ENCODE assay signal across 8 mouse cellular contexts in the genomic region with DNA sequence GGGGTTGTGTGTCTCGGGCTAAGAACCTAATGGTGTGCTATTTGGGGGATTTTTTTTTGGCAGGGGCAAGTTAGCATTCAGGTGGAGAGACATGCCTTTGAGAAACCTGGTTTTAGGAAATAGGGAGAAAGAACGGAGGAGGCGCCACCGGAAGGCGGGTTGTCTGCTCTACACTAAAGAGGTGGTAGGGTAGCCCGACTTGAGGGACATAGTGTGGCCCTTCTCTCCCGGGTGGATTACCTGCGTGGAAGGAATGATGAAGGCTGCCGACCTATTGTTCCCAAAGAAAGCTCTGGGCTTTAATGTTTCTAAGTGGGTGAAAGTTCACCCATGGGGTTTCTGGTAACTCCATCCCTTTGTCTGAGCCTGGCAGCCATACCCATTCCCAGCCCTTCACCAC. TPM values are rescaled to one million over a fixed set of nuclear protein-coding genes. Genes with fewer than 3 reads are reported as not detected.
DNase-seq lines count a peak whose midpoint lies in the region; ATAC-seq lines count a peak whose summit lies in the region.

No protein-coding gene starts in this region.

- no peaks in the 10 kb centered on the region for H3K27me3 ChIP-seq in embryonic facial prominence, embryonic 11.5 days (ENCODE audit: control insufficient read depth, insufficient read depth, low read length)
- 0 out of 2 replicates have a peak, but pooled peaks cover 2% of the 10 kb centered on the region for H3K27me3 ChIP-seq in hindbrain, embryonic 13.5 days
- H3K27me3 ChIP-seq in midbrain, embryonic 11.5 days (ENCODE audit: control insufficient read depth, insufficient read depth, low read length): no peaks in the 10 kb centered on the region

- H3K4me3 ChIP-seq in embryonic facial prominence, embryonic 11.5 days (ENCODE audit: low read depth, low read length): peak overlapping the region; percentile 81
- H3K4me3 ChIP-seq in hindbrain, embryonic 13.5 days: peak overlapping the region; percentile 85
- H3K4me3 ChIP-seq in midbrain, embryonic 11.5 days (ENCODE audit: low read depth, low read length): peak overlapping the region; percentile 68

- no peaks in the 10 kb centered on the region for H3K36me3 ChIP-seq in embryonic facial prominence, embryonic 11.5 days (replicated peaks; ENCODE audit: control insufficient read depth, insufficient read depth, low read depth, low read length)
- 0 out of 2 replicates have a peak, but pooled peaks cover 3% of the 10 kb centered on the region for H3K36me3 ChIP-seq in hindbrain, embryonic 13.5 days
- no peaks in the 10 kb centered on the region for H3K36me3 ChIP-seq in midbrain, embryonic 11.5 days (ENCODE audit: control insufficient read depth, insufficient read depth, low read length)

- H3K9me3 ChIP-seq in embryonic facial prominence, embryonic 11.5 days (replicated peaks; ENCODE audit: control insufficient read depth, low read length): no peaks in the 10 kb centered on the region
- H3K9me3 ChIP-seq in hindbrain, embryonic 13.5 days: no peaks in the 10 kb centered on the region
- no peaks in the 10 kb centered on the region for H3K9me3 ChIP-seq in midbrain, embryonic 11.5 days (ENCODE audit: control insufficient read depth, low read length)

- H3K9ac ChIP-seq in embryonic facial prominence, embryonic 11.5 days (replicated peaks; ENCODE audit: low read length): peak overlapping the region; percentile 90
- H3K9ac ChIP-seq in hindbrain, embryonic 13.5 days: peak overlapping the region; percentile 93
- H3K9ac ChIP-seq in midbrain, embryonic 11.5 days (ENCODE audit: low read length): peak overlapping the region; percentile 82

- peak overlapping the region; percentile 84 for H3K4me2 ChIP-seq in embryonic facial prominence, embryonic 11.5 days (ENCODE audit: low read depth, low read length)
- H3K4me2 ChIP-seq in hindbrain, embryonic 13.5 days: peak overlapping the region; percentile 68
- H3K4me2 ChIP-seq in midbrain, embryonic 11.5 days: peak overlapping the region; percentile 57

- DNase-seq in cerebellum, adult 8-10 months: peak; percentile 9
- peak; percentile 55 for DNase-seq in 3T3-L1 (ENCODE audit: low read depth, low spot score)
- DNase-seq in embryonic facial prominence, embryonic 11.5 days (ENCODE audit: low spot score): peak; percentile 25
- no peak for DNase-seq in midbrain, embryonic 11.5 days (ENCODE audit: low spot score, missing footprints)
- DNase-seq in gastrocnemius, postnatal 10 days: no peak
- no peak for DNase-seq in layer of hippocampus, adult 11-12 months (ENCODE audit: low spot score)

- 2% methylated on average over 9 of the region's 9 CpGs for WGBS in embryonic facial prominence, embryonic 11.5 days
- 2% methylated on average over 9 of the region's 9 CpGs for WGBS in hindbrain, embryonic 13.5 days
- 4% methylated on average over 9 of the region's 9 CpGs for WGBS in midbrain, embryonic 11.5 days

- ATAC-seq in cerebellum, adult (ENCODE audit: insufficient number of reproducible peaks, low FRiP score, low TSS enrichment): no peak
- no peak for ATAC-seq in embryonic facial prominence, embryonic 11.5 days (replicated peaks; ENCODE audit: insufficient number of reproducible peaks, low FRiP score, low TSS enrichment, low read depth)
- no peak for ATAC-seq in hindbrain, embryonic 13.5 days (ENCODE audit: low FRiP score)
- no peak for ATAC-seq in midbrain, embryonic 11.5 days (ENCODE audit: low FRiP score)

- no peaks in the 10 kb centered on the region for H3K4me1 ChIP-seq in embryonic facial prominence, embryonic 11.5 days (ENCODE audit: control insufficient read depth, insufficient read depth, low read length)
- peaks cover 38% of the 10 kb centered on the region for H3K4me1 ChIP-seq in hindbrain, embryonic 13.5 days (replicated peaks)
- H3K4me1 ChIP-seq in midbrain, embryonic 11.5 days (ENCODE audit: control insufficient read depth, insufficient read depth, low read length): peaks cover 7% of the 10 kb centered on the region

- no peak overlapping the region for H3K27ac ChIP-seq in embryonic facial prominence, embryonic 11.5 days (replicated peaks; ENCODE audit: low read depth, low read length)
- H3K27ac ChIP-seq in hindbrain, embryonic 13.5 days: peak overlapping the region; percentile 94
- no peak overlapping the region; the same call in 1 of the 2 replicates for H3K27ac ChIP-seq in midbrain, embryonic 11.5 days (ENCODE audit: low read depth, low read length)

RNA-seq across cellular contexts. Expression of a gene that starts 0.9 kb away (rescaled TPM):
- 45.2 and 46.3 TPM in 2 replicates for polyA plus RNA-seq in embryonic facial prominence, embryonic 11.5 days (2014; fragmentation: Nextera tagmentation; extraction: Ambion mirVana)
- 105 and 114 TPM in 2 replicates for polyA plus RNA-seq in hindbrain, embryonic 13.5 days (2015; fragmentation: Nextera tagmentation; extraction: Ambion mirVana)
- 48.1 and 51.9 TPM in 2 replicates for polyA plus RNA-seq in midbrain, embryonic 11.5 days (2014; fragmentation: Nextera tagmentation; extraction: Ambion mirVana)
- 10 to 100 TPM; 14.5 to 18.7 TPM for total RNA-seq in gastrocnemius, postnatal 10 days (2021)

Comparison
In these comparisons a context has a peak if more than half of its experiments do, and no peak if none do; other contexts are left out.
1. DNase-seq: peak in cerebellum, adult 8-10 months (single experiment), 3T3-L1 (single experiment) and embryonic facial prominence, embryonic 11.5 days (single experiment); none in midbrain, embryonic 11.5 days (single experiment), gastrocnemius, postnatal 10 days (single experiment) and layer of hippocampus, adult 11-12 months (single experiment).
2. Peak in every context shown above with its lines, with median percentiles within 50 percentile points of each other: H3K4me2 ChIP-seq, H3K4me3 ChIP-seq and H3K9ac ChIP-seq.